Mouse (Mus musculus) embryonic fibroblast, embryonic 13.5 days (primary cell): ENCODE data around the gene Rpl19. TPM values are rescaled to one million over a fixed set of nuclear protein-coding genes. Genes with fewer than 3 reads are reported as not detected.
A peak's percentile ranks its signal among the peaks of the same experiment; 100 is the strongest.

Experiments used
- H3K27ac ChIP-seq: 2 replicates; pipeline ENCODE4 v1.5.1; 2012; ENCODE audit warnings: low read length, control low read depth, inconsistent platforms; ENCODE audit not compliant: insufficient read depth
- H3K4me1 ChIP-seq: 2 replicates; pipeline ENCODE4 v1.6.1; 2011; ENCODE audit warnings: low read length; ENCODE audit not compliant: control insufficient read depth, insufficient read depth
- H3K4me3 ChIP-seq: 2 replicates; pipeline ENCODE4 v1.5.1; 2011; ENCODE audit warnings: mild to moderate bottlenecking, control low read depth, low read length; ENCODE audit not compliant: insufficient read depth
- CTCF ChIP-seq: IDR thresholded peaks from 2 replicates; pipeline ENCODE4 v1.5.1; 2011; ENCODE audit warnings: mild to moderate bottlenecking, control low read depth, low read length, moderate library complexity, borderline replicate concordance; ENCODE audit not compliant: insufficient read depth
- POLR2A ChIP-seq: IDR thresholded peaks from 2 replicates; pipeline ENCODE4 v1.6.1; 2011; ENCODE audit warnings: low read depth, mild to moderate bottlenecking, control low read depth, low read length, moderate library complexity
- polyA plus RNA-seq: library from polyadenylated mRNA; stranded (reverse); fragments of >200 nt; gene quantifications from 2 replicates; pipeline ENCODE4 v1.2.4, GENCODE M21; 2011; ENCODE audit warnings: low read depth; ENCODE audit not compliant: missing spikeins, insufficient read length

Rpl19 gene
- 1,914 and 2,034 TPM in 2 replicates for polyA plus RNA-seq

DNA sequence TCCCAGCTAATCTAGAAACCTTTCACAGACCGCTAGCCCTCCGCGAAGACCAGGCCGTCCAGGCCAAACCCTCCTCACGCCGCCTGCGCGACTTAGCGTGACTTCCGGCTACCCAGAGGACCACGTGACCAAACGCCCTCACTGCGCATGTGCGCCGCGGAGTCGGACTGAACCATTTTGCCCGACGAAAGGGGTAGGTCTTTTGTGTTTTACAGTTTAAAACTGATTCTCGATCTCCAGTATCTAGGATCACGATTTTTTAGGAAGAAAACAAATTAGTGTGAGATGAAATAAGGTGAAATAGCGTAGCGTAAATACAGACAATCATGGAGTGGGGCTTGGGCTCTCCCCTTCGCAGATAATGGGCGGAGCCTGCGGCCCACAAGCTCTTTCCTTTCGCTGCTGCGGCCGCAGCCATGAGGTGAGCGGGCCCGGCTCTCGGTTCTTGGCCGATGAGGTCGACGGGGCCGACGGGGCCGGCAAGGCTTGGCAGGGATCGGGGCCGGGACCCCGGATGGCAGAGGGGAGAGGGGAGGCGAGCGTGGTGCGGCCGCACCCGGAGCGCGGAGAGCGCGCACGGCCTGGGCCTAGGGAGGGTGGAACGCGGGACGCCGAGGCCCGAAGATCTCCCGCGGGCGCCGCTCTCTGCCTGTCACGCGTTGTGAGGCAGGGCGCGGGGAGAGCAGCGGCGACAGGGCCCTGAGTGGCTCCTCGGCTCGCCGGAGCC is at the start of gene Rpl19:
TSS of gene Rpl19 (plus strand) at position 141 of the 727 bp plus-strand sequence.
- Histone ChIP-seq H3K4me3 (peak within 1 kb of the TSS; percentile 90), H3K4me1 (peaks cover 4% of the 10 kb centered on the region; the same call in 1 of the 2 replicates), H3K27ac (peak within 1 kb of the TSS; percentile 90)
- peak; percentile 91 for TF ChIP-seq POLR2A
- TF ChIP-seq CTCF, result no peak

DNA sequence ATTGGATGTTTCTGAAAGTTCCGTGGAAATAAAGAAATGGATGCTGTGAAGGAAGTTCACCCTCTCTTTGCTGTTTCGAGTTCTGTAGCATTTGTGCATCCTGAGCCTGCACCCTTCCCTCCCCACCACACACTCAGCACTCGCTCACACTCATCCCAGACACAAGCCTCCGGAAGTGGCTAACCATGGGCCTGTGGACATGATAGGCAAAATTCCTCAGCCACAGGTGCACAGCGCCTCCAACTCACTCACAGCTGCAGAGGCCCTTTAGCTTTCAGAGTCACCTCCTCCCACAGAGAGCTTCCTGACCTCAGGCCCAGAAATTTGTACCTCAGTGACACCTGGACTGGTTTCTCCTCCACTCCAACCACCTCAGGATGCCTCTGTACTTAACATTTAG is 48.7 kb upstream of the Rpl19 start:
- Histone ChIP-seq H3K27ac (no peak overlapping the region), H3K4me3 (no peak overlapping the region), H3K4me1 (0 out of 2 replicates have a peak, but pooled peaks cover 6% of the 10 kb centered on the region)
- TF ChIP-seq CTCF (no peak), POLR2A (no peak)

DNA sequence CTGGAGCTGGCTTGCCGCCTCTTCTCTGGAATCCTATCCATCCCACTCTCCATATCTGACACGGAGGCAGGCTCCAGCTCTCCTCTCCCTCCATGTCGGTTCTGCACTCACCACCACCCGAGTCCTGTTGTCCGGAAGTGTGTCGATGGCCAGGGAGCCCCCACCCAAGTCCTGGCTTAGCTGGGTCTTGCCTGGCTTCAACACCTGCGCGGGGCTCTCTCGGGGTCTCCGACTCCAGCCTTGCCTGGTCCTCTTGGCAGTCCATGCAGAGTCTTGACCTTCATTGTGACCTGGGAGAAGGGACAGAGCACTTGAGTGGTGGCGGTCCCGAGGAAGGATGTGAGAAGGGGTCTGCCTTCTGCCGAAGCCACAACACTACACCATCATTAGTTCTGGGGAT is 48.1 kb upstream of the Rpl19 start:
- no peak overlapping the region for H3K4me3 ChIP-seq
- no peak overlapping the region for H3K27ac ChIP-seq
- H3K4me1 ChIP-seq, result 0 out of 2 replicates have a peak, but pooled peaks cover 6% of the 10 kb centered on the region
- TF ChIP-seq POLR2A, result no peak
- no peak for TF ChIP-seq CTCF

DNA sequence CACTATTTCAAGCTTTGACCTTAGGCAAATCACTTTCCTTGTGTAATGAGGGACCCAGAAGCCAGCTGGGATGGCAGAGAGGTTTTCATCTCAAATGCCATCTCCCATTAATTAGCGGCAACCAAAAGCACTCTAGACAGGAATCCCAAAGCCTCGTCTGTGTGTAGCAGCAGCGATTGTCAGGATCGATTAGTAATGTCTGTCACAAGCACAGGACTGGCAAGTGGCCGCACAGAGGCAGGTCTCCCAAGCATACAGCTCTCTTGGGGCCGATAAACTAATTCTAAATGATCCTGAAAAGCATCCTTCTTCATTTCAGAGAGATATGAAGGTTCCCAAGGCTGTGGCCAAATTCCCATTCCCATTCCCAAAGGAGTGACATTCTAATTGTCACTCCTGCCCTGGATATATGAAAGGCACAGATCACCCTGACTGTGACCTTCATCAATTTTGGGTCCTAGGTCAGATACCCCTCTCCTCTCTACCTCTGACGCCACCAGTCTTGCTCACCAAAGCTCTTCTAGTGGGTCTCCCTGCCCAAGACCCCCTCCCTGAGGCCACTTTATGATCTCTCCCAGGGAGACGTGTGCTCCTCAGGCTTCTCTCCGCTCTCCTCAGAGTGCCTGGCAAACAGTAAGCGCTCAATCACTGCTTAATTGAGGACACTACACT is 46.5 kb upstream of the Rpl19 start:
- H3K4me1 ChIP-seq, result 0 out of 2 replicates have a peak, but pooled peaks cover 6% of the 10 kb centered on the region
- H3K27ac ChIP-seq, result no peak overlapping the region
- TF ChIP-seq POLR2A (no peak), CTCF (no peak)
- no peak overlapping the region for H3K4me3 ChIP-seq

DNA sequence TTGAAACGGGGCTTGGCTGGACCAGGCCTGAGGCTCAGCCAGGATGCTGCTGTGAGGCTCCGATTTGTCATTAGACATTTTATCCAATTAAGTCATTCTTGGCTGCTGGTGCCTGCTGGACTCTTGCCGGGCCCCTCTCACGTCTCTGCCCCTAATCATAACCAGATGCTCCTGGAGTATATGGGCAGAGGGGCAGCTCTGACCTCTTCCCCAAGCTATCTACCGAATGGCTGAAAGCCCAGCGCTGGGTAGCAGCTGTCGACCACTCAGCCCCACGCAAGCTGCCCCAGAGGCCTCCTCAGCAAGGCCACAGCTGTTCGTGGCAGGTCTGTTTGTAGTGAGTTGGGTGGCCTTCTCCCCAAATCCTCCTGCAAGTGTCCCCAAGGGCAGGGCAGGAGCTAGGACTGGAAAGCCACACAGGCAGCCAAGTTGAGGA is 46.0 kb upstream of the Rpl19 start:
- H3K27ac ChIP-seq, result no peak overlapping the region
- H3K4me3 ChIP-seq, result no peak overlapping the region
- TF ChIP-seq POLR2A (no peak), CTCF (no peak)
- H3K4me1 ChIP-seq, result 0 out of 2 replicates have a peak, but pooled peaks cover 6% of the 10 kb centered on the region

DNA sequence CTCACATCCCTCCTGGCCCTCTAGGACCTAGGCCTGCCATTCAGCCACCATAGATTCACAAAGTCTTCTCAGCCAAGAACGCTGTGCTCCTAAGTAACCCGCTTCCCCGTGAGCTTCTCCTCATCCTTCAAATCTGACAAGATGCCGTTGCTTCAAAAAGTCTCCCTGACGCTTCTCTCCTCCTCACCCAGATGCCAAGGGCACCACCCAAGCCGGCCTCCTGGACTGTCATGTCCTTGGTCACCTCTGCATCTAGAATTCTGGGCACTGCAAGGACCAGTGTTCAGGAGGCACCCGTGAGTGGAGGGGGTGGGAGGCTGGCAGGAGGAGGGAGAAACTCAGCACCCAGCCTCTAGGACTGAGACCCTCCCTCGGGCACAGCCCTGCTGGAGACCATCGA is 43.8 kb upstream of the Rpl19 start:
- no peak overlapping the region for H3K4me3 ChIP-seq
- TF ChIP-seq CTCF, result no peak
- no peak for TF ChIP-seq POLR2A
- 0 out of 2 replicates have a peak, but pooled peaks cover 6% of the 10 kb centered on the region for H3K4me1 ChIP-seq
- H3K27ac ChIP-seq, result no peak overlapping the region

DNA sequence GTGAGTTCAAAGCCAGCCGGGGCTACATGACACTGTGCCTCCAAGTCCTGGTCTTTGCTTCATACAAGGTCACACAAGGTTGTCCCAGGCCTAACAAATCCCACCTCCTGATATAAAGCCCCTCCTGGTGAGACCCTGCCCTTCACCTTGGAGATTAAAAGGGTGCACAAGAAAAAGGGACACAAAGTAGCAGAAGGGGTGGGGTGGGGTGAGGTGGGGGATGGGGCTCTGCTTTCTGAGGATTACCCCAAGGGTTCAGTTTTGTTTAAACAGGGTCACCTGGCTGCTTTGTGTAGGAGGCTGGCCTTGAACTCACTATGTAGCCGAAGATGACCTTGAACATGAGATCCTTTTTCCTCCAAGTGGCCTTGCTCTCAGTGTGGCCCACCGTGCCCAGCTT is 43.0 kb upstream of the Rpl19 start:
- H3K27ac ChIP-seq, result no peak overlapping the region
- TF ChIP-seq POLR2A (no peak), CTCF (no peak)

DNA sequence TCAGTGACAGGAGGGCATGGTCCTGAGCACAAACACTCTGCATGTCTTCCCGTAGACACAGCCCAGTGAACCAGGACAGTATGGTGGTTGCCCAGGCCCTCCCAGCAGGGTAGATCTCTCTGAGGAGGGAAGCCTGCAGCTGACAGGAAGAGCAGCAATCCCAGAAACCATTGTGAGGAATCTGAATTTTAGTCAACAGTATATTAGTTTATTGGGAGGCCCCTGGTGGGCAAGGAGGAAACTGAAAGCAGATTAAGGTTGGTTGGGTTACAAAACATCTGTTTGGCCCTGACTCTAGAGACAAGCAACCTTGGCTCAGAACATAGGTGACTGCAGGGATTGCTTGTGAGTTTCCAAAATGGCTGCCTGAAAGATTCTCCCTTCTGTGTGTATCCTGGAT is 42.5 kb upstream of the Rpl19 start:
- Histone ChIP-seq H3K4me3 (no peak overlapping the region), H3K27ac (no peak overlapping the region), H3K4me1 (0 out of 2 replicates have a peak, but pooled peaks cover 6% of the 10 kb centered on the region)
- TF ChIP-seq POLR2A (no peak), CTCF (no peak)

More for the DNA sequence above, 43.0 kb upstream of the Rpl19 start:
- 0 out of 2 replicates have a peak, but pooled peaks cover 6% of the 10 kb centered on the region for H3K4me1 ChIP-seq
- H3K4me3 ChIP-seq, result no peak overlapping the region

DNA sequence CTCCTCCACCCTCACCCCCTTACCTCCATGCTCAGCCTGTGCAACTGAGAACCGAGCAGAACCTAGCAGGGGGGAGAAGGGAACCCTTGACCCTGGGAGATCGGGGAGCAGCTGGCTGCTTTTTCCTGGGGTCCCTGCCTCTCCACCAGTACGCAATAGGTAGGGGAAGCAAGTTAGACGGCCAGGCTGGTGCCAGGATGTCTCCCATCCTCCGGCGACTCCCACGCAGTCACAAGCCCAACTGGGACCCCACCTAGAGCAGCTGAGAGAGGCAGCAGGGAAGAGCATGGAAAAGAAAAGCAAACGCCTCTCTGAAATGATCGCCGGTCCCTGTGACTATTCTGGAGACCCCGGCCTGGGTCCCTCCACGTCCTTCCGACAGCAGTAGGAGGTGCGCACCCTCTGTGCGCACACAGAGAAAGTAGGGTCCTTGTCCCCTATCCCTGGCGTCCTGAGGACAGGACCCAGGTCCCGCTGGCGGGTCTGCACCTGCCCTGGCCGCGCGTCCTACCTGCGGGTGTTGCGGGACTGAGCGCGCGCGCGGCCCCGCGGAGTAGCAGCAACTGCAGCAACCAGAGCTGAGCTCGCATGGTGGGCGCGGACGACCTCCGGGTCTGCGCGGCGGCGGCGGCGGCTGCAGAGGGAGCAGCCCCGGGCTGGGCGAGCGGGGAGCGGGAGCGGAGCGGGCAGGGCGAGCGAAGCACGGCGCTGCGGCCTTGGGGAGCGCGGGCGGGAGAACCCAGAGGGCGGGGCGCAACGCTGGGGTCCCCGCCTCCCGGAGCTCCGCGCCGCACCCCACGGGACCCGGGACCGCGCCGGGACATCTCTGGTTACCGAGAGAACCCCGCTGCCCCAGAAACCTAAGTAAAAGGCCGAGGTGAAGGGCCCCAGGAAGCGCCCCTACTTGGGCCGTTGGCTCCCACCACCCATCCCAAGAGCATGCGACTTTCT is 40.5 kb upstream of the Rpl19 start, which contains the start of gene Plxdc1:
TSS of gene Plxdc1 (minus strand) at position 718 of the 951 bp plus-strand sequence.
- Histone ChIP-seq H3K4me1 (peaks cover 3% of the 10 kb centered on the region; the same call in 1 of the 2 replicates), H3K27ac (no peak within 1 kb of the TSS), H3K4me3 (peak within 1 kb of the TSS; percentile 51)
- TF ChIP-seq POLR2A (no peak), CTCF (no peak)
